Mouse (Mus musculus): ENCODE data around the gene Idua. TPM values are rescaled to one million over a fixed set of nuclear protein-coding genes. Genes with fewer than 3 reads are reported as not detected.

Gene Idua
- polyA plus RNA-seq, 1 experiment, result 62.6 TPM

DNA sequence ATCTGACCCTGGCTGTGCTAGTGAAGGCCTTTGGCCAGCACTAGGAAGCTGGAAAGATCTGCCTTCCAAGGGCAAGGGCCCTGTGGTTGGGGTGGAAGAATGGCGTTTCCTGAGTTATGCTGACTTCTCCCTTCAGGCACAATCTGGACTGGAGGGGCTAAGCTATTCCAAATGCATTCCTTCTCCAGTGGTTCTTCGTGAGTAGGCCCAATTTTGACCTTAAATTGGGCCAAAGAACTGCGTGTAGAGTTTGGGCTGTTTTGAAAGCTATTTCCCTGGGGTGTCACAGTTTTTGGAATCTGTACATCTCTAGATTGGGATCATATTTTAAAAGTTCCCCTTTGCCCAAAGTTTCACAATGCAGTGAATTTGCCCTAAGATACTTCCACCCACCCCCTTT is 36.4 kb downstream of the Idua start:
- Histone ChIP-seq H3K4me3 (ENCODE audit: insufficient read depth, low read length) (no peak overlapping the region), H3K27ac (ENCODE audit: insufficient read depth, low read depth, low read length) (no peak overlapping the region), H3K4me1 (ENCODE audit: control insufficient read depth, insufficient read depth, low read length) (peaks cover 5% of the 10 kb centered on the region; the same call in 1 of the 2 replicates)
- no peak for TF ChIP-seq POLR2A (IDR thresholded peaks at IDR 0.05; ENCODE audit: borderline replicate concordance, low read depth, low read length)
- no peak for TF ChIP-seq CTCF (IDR thresholded peaks at IDR 0.05; ENCODE audit: low read depth, low read length)

DNA sequence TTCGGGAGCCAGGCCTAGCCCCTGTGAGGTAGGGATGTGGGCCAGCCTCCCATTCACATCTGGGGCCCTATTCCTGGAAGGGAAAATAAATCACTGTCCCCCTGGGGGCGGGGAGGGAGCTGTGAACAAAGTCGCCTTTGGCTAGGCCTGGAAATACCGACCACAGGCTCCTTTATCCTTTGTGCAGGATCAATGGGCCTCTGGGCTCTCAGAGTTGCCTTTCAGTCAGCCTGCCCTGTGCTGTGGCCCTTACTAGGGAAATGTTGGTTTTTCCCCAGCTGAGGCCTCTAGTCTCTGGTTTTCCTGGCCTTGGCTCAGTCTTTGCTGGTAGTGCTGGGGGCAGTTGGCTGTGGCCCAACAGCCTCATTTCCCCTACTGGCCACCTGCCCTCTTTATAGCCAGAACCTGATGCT is 37.2 kb downstream of the Idua start:
- Histone ChIP-seq H3K27ac (ENCODE audit: insufficient read depth, low read depth, low read length) (no peak overlapping the region), H3K4me1 (ENCODE audit: control insufficient read depth, insufficient read depth, low read length) (peaks cover 5% of the 10 kb centered on the region; the same call in 1 of the 2 replicates)
- TF ChIP-seq CTCF (IDR thresholded peaks at IDR 0.05; ENCODE audit: low read depth, low read length) (no peak), POLR2A (IDR thresholded peaks at IDR 0.05; ENCODE audit: borderline replicate concordance, low read depth, low read length) (no peak)

DNA sequence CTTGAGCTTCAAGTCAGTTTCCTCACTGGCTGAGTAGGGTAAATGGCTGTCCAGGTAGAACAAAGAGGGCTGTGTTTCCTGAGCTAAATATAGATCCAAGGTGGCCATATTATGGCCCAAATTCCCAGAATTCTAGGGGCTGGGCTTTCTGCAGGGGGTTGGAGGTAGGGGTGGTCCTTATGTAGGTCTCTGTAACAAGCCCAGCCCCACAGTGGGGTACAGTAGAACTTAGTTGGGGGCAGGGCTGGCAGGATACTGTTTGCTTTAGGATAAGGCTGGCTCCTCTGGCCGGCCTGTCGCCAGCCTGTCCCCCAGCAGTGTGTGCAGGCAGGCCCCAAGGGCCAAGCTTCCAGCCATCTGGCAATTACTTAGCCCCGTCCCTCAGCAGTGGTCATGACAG is 40.2 kb downstream of the Idua start:
- H3K4me1 ChIP-seq (ENCODE audit: control insufficient read depth, insufficient read depth, low read length), result no peaks in the 10 kb centered on the region
- TF ChIP-seq POLR2A (IDR thresholded peaks at IDR 0.05; ENCODE audit: borderline replicate concordance, low read depth, low read length) (no peak), CTCF (IDR thresholded peaks at IDR 0.05; ENCODE audit: low read depth, low read length) (no peak)

More for the DNA sequence above, 37.2 kb downstream of the Idua start:
- H3K4me3 ChIP-seq (ENCODE audit: insufficient read depth, low read length), result no peak overlapping the region

DNA sequence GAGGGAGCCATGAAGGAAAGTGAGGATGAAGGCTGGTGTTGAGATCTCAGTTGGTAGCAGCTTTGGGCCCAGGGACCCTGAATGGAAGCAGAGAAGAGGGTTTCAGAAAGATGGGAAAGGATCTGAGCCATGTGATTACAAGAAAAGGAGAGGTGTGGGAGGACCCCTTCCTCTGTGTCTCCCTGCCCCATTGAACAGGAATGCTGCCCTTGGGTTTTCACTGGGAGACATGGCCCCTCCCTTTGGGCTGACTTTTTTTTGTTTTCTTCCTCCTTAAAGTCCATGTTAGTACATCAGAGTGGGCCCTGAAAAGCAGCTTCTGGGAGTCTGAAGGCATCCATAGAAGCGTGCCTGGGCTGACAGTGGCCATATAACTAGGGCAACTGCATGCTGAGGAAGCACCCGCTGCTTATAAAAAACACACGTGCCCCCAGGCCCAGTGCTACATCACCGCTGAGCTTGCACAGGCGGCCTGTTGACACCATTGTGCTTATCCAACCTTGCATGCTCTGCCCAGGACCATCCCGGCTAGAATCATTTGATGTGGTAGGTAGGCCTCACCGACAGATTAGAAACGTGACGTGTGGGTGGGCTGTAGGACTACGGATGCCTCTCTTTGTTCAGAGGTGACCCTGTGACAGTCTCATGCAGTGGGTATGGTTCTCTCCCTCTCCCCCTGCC is 41.4 kb downstream of the Idua start:
- TF ChIP-seq CTCF (IDR thresholded peaks at IDR 0.05; ENCODE audit: low read depth, low read length) (no peak), POLR2A (IDR thresholded peaks at IDR 0.05; ENCODE audit: borderline replicate concordance, low read depth, low read length) (no peak)
- no peaks in the 10 kb centered on the region for H3K4me1 ChIP-seq (ENCODE audit: control insufficient read depth, insufficient read depth, low read length)
- no peak overlapping the region for H3K4me3 ChIP-seq (ENCODE audit: insufficient read depth, low read length)
- no peak overlapping the region for H3K27ac ChIP-seq (ENCODE audit: insufficient read depth, low read depth, low read length)

More for the DNA sequence above, 40.2 kb downstream of the Idua start:
- H3K4me3 ChIP-seq (ENCODE audit: insufficient read depth, low read length), result no peak overlapping the region
- no peak overlapping the region for H3K27ac ChIP-seq (ENCODE audit: insufficient read depth, low read depth, low read length)

DNA sequence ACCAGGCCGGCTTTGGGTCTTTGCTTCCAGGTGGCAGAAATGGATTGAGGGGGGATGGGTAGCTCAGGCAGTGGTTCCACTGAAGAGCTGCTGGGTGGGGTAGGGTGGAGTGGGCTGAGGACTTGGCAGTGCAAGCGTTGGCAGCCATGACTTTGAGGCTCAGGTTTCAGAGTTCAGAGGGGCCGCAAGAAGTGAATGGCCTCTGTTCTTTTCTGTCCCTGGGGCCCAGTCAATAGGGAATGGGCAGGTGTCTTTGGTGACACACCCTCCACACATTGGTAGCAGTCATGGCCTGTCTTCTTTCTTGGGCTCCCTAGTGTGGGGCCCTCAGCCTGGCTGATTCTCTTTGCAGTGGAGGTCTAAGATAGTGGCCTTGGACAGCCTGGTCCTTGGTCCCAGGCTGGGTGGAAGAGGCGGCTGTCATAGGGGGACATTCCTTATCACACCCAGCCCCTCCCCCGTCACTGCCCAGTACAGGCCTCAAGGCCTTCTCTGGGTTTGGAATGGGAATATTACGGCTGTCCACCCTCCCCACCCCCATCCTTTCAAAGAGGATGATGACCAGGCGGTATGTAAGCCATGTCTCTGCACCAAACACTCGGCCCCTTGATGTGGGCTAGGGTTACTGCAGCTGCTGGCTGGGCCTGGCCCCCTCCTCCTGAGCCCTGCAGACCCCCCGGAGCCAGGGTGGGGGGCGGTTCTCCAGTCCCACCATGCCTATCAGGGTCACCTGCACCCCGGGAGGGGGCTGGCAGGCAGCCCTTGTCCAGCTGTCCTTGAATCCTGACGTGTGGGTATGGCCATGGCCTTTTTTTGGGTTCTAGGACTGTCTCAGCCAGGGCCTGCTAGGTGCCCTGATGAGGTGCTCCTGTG is 43.9 kb downstream of the Idua start:
- H3K4me3 ChIP-seq (ENCODE audit: insufficient read depth, low read length), result no peak overlapping the region
- no peaks in the 10 kb centered on the region for H3K4me1 ChIP-seq (ENCODE audit: control insufficient read depth, insufficient read depth, low read length)
- TF ChIP-seq CTCF (IDR thresholded peaks at IDR 0.05; ENCODE audit: low read depth, low read length) (no peak), POLR2A (IDR thresholded peaks at IDR 0.05; ENCODE audit: borderline replicate concordance, low read depth, low read length) (no peak)
- H3K27ac ChIP-seq (ENCODE audit: insufficient read depth, low read depth, low read length), result no peak overlapping the region

DNA sequence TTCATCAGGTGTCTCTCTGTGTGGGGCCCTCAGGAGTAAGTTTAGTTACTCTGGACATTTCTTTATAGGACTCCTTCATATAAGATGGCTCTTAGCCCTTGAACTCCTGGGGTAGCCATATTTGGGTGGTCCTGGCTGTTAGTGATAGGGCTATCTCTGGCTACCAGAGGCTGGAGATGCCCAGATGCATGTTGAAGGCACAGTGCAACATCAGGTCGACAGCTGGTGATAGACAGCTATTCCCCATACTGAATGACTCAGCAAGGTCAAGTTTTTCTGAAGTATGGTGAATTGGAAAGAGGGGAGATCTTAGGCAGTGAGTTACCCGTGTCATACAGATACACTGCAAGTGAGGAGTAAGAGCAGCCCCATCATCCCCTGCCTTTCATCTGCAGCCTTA is 47.6 kb downstream of the Idua start:
- Histone ChIP-seq H3K4me3 (ENCODE audit: insufficient read depth, low read length) (no peak overlapping the region), H3K4me1 (ENCODE audit: control insufficient read depth, insufficient read depth, low read length) (peaks cover 5% of the 10 kb centered on the region; the same call in 1 of the 2 replicates), H3K27ac (ENCODE audit: insufficient read depth, low read depth, low read length) (no peak overlapping the region)
- TF ChIP-seq POLR2A (IDR thresholded peaks at IDR 0.05; ENCODE audit: borderline replicate concordance, low read depth, low read length) (no peak), CTCF (IDR thresholded peaks at IDR 0.05; ENCODE audit: low read depth, low read length) (no peak)

DNA sequence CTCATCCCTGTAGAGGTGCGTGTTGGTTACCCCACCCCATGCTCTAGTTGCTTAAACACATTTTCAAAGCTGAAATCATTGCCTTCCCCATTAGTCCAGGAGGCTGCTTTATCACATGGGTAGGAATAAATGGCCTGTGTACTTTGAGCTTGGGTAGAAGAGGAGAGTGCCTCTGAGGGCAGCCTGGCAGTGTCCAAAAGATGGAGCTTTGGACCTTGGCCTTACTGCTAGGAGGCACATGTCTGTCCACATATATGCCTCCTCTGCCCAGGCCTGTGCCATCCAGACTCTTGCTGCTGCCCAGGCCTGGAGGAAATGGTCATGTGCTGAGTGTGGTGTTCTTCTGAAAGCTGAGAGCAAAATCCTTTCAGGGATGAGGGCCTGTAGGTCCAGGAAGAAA is 48.3 kb downstream of the Idua start:
- TF ChIP-seq CTCF (IDR thresholded peaks at IDR 0.05; ENCODE audit: low read depth, low read length), result no peak
- Histone ChIP-seq H3K4me3 (ENCODE audit: insufficient read depth, low read length) (no peak overlapping the region), H3K27ac (ENCODE audit: insufficient read depth, low read depth, low read length) (no peak overlapping the region), H3K4me1 (ENCODE audit: control insufficient read depth, insufficient read depth, low read length) (peaks cover 5% of the 10 kb centered on the region; the same call in 1 of the 2 replicates)

DNA sequence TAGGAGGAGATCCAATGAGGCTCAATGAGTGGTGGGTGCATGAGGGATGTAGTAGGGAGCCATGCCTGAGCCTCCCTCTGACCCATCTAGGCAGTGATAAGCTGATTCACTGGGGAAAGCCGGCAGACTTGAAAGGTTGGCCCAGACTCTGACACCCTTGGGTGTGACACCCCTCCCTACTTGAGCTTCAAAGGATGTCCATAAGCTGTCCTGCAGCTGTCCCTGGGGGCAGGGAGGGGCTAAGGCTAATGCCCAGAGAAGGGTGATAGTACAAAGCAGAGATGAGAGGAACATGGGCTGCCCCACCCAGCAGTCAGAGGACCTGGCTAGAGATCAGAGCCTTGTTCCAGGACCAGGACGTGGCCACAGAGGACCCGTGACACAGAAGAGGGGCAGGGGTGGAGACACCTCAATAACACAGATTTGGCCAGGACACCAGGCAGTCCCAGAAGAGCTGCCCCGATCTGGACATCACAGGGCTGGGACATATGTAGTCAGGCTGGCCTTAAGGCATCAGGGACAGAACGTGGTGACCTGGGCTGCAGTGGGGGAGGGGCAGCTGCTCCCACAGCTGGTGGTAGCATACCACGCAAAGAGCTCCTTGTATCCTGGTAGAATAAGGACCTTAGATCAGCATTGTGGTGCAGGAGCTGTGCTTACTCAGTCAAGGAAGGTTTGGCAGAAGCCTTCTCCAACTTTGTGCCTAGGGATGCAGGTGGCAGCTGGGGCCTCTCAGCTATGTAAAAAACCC is 49.0 kb downstream of the Idua start:
- Histone ChIP-seq H3K27ac (ENCODE audit: insufficient read depth, low read depth, low read length) (no peak overlapping the region), H3K4me1 (ENCODE audit: control insufficient read depth, insufficient read depth, low read length) (peaks cover 5% of the 10 kb centered on the region; the same call in 1 of the 2 replicates), H3K4me3 (ENCODE audit: insufficient read depth, low read length) (no peak overlapping the region)
- TF ChIP-seq CTCF (IDR thresholded peaks at IDR 0.05; ENCODE audit: low read depth, low read length) (no peak), POLR2A (IDR thresholded peaks at IDR 0.05; ENCODE audit: borderline replicate concordance, low read depth, low read length) (no peak)

DNA sequence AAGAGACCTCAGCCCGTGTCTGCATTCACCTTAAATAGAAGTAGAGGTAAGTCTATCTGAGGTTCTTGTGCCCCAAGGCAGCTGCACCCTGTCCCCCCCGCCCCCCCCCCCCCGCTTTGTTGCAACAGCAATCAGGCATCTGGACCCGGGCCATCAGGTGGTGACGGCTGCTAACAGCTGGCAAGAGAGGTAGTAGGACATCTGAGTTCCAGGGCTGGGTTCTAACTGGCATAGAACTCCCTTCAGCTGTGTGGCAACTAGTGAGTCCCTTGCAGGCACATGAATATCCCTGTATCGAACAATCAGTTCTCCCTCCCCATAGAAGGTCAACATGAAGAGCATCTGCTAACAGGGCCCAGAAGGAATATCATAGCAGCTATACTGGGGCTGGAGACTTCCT is 51.8 kb downstream of the Idua start:
- no peak for TF ChIP-seq CTCF (IDR thresholded peaks at IDR 0.05; ENCODE audit: low read depth, low read length)
- no peak for TF ChIP-seq POLR2A (IDR thresholded peaks at IDR 0.05; ENCODE audit: borderline replicate concordance, low read depth, low read length)
- Histone ChIP-seq H3K27ac (ENCODE audit: insufficient read depth, low read depth, low read length) (no peak overlapping the region), H3K4me3 (ENCODE audit: insufficient read depth, low read length) (no peak overlapping the region), H3K4me1 (ENCODE audit: control insufficient read depth, insufficient read depth, low read length) (peaks cover 5% of the 10 kb centered on the region; the same call in 1 of the 2 replicates)

All from bone marrow macrophage, adult 2 months (primary cell).